Mouse (Mus musculus) heart, embryonic 10.5 days (tissue): ENCODE measurements around the gene Lrrn1. TPM values are rescaled to one million over a fixed set of nuclear protein-coding genes. Genes with fewer than 3 reads are reported as not detected.

ENCODE experiments used
- DNase-seq: peaks from one replicate; pipeline ENCODE4 v3.0.0-alpha.2; 2017; ENCODE audit warnings: low spot score
- H3K27ac ChIP-seq: fragments of 300-500 bp; sonication (generic); 2 replicates; pipeline ENCODE4 v1.5.1; 2016; ENCODE audit warnings: mild to moderate bottlenecking
- H3K27me3 ChIP-seq: fragments of 300-500 bp; sonication (generic); 2 replicates; pipeline ENCODE4 v1.6.1; 2016; ENCODE audit warnings: mild to moderate bottlenecking; ENCODE audit not compliant: poor library complexity, insufficient read depth, severe bottlenecking
- H3K36me3 ChIP-seq: fragments of 300-500 bp; sonication (generic); 2 replicates; pipeline ENCODE4 v1.6.1; 2016; ENCODE audit warnings: mild to moderate bottlenecking, moderate library complexity
- H3K4me1 ChIP-seq: fragments of 300-500 bp; sonication (generic); 2 replicates; pipeline ENCODE4 v1.6.1; 2016; ENCODE audit warnings: mild to moderate bottlenecking
- H3K4me3 ChIP-seq: fragments of 300-500 bp; sonication (generic); 2 replicates; pipeline ENCODE4 v1.5.1; 2016; ENCODE audit warnings: mild to moderate bottlenecking, moderate library complexity
- H3K9me3 ChIP-seq: fragments of 300-500 bp; sonication (generic); 2 replicates; pipeline ENCODE4 v1.6.1; 2016; ENCODE audit warnings: mild to moderate bottlenecking, moderate library complexity
- WGBS: fragments of 180-500 bp; shearing (Covaris S2); methylation state at CpG from one replicate; pipeline ENCODE4 v1.1.7; 2016; 5-methylcytosine and 5-hydroxymethylcytosine counted together
- polyA plus RNA-seq: library from polyadenylated mRNA; unstranded; fragments of >200 nt; fragmentation: Nextera tagmentation; extraction: Ambion mirVana; gene quantifications from 2 replicates; pipeline ENCODE4 v1.2.1, GENCODE M21; 2016

The Lrrn1 gene
- polyA plus RNA-seq, 1 experiment from 2014 or later: 3.3 TPM

- no peak overlapping the region for H3K4me3 ChIP-seq
- H3K36me3 ChIP-seq: no peaks in the 10 kb centered on the region
- no peaks in the 10 kb centered on the region for H3K4me1 ChIP-seq
- no peaks in the 10 kb centered on the region for H3K27me3 ChIP-seq
- no peak for DNase-seq
- no peak overlapping the region for H3K27ac ChIP-seq
- WGBS: 73% methylated on average over 2 of the region's 2 CpGs
- H3K9me3 ChIP-seq: no peaks in the 10 kb centered on the region
Observed at GRCm38 (mm10) chr6:107546272-107546671, 16.7 kb downstream of the Lrrn1 start.

DNA sequence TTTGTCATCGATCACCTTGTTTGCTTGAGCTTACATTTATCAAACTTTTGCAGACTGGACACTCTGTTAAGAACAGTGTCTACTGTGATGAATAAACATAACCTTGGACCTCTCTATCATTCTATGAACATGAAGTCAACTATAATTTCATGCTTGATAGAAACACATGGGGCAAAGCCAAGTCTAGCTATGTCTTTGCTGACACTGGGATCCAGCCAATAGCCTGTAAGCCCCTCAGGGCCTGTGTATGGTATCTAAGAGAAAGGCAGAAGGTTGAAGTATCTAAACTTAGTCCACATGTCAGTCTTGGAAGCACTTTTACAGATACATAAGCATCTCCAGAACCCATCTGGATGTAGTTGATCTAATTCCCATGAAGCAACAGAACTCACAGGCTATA, 22.9 kb downstream of the Lrrn1 start:
- no peak overlapping the region for H3K27ac ChIP-seq
- no peak for DNase-seq
- H3K27me3 ChIP-seq: no peaks in the 10 kb centered on the region
- no peak overlapping the region for H3K4me3 ChIP-seq
- H3K9me3 ChIP-seq: no peaks in the 10 kb centered on the region
- H3K4me1 ChIP-seq: no peaks in the 10 kb centered on the region
- WGBS: 64% methylated on average over 1 of the region's 1 CpGs
- no peaks in the 10 kb centered on the region for H3K36me3 ChIP-seq

- H3K9me3 ChIP-seq: no peaks in the 10 kb centered on the region
- H3K4me1 ChIP-seq: no peaks in the 10 kb centered on the region
- H3K27ac ChIP-seq: no peak overlapping the region
- WGBS: 83% methylated on average over 5 of the region's 5 CpGs
- no peaks in the 10 kb centered on the region for H3K36me3 ChIP-seq
- DNase-seq: no peak
- no peak overlapping the region for H3K4me3 ChIP-seq
- H3K27me3 ChIP-seq: no peaks in the 10 kb centered on the region
Observed at GRCm38 (mm10) chr6:107555364-107555763, 25.8 kb downstream of the Lrrn1 start.

- H3K4me3 ChIP-seq: no peak overlapping the region
- whole genome bisulfite sequencing: 70% methylated on average over 3 of the region's 3 CpGs
- no peaks in the 10 kb centered on the region for H3K36me3 ChIP-seq
- no peaks in the 10 kb centered on the region for H3K27me3 ChIP-seq
- no peaks in the 10 kb centered on the region for H3K4me1 ChIP-seq
- H3K9me3 ChIP-seq: no peaks in the 10 kb centered on the region
- no peak overlapping the region for H3K27ac ChIP-seq
- DNase-seq: no peak
Observed at GRCm38 (mm10) chr6:107556996-107557395, 27.4 kb downstream of the Lrrn1 start.

DNA sequence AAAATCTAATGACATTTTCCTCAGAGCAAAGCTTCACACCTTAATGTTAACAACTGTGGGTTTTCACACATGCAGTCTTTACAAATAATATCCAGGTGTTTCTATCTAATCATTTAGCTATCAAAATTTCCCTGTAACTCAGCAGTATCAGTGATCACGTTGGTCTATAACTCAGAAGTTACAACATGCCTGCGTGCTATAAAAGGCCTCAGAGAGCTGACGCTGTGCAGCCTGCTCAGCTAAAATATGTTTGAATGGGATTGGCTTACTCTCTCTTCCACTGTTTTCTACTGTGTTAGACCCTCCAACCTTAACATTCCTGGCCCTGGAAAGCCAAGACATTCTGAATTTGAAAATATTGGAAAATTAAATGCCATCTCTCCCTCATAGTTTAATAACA, 28.2 kb downstream of the Lrrn1 start:
- no peak for DNase-seq
- no peaks in the 10 kb centered on the region for H3K9me3 ChIP-seq
- H3K27ac ChIP-seq: no peak overlapping the region
- H3K4me3 ChIP-seq: no peak overlapping the region
- no peaks in the 10 kb centered on the region for H3K27me3 ChIP-seq
- 79% methylated on average over 3 of the region's 3 CpGs for WGBS
- no peaks in the 10 kb centered on the region for H3K4me1 ChIP-seq
- H3K36me3 ChIP-seq: no peaks in the 10 kb centered on the region

DNA sequence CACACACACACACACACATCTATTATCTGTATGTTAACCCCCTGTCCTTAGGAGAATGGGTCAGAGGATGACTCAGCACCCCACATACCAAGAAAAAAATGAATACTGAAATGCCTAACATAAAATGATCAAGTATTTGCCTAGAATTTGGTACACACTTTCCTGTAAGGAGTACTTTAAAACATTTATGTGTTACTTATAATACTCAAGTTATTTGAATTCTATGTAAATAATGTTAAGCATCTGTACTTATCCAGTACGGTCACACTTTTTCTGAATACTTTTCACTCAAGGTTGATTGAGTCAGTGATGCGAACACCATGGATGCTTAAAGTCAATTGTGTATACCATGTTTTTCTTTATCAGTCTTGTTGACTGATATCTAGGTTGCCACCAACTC, 32.7 kb downstream of the Lrrn1 start:
- no peak for DNase-seq
- Histone ChIP-seq H3K36me3 (no peaks in the 10 kb centered on the region), H3K4me3 (no peak overlapping the region), H3K27ac (no peak overlapping the region), H3K9me3 (no peaks in the 10 kb centered on the region), H3K27me3 (no peaks in the 10 kb centered on the region), H3K4me1 (no peaks in the 10 kb centered on the region)
- WGBS: 93% methylated on average over 2 of the region's 2 CpGs

DNA sequence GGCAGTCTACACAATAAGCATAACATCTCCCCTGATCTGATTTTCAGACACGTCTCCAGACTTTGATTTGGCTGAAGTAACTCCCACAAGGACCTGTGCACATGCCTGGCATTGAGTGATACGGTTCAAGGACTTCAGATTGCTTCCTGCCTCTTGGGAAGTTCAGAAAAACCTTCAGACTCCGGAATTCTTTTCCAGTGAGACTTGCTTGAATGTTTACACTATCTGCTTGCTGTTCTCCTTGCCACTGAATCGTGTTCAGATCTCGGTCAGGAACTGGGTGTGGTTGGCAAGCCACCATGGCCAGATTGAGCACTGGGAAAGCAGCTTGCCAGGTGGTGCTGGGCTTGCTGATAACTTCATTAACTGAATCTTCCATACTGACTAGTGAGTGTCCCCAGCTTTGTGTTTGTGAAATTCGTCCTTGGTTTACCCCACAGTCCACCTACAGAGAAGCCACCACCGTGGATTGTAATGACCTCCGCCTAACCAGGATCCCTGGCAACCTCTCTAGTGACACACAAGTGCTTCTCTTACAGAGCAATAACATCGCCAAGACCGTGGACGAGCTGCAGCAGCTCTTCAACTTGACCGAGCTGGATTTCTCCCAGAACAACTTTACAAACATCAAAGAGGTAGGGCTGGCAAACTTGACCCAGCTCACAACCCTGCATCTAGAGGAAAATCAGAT, 37.5 kb downstream of the Lrrn1 start:
- WGBS: 76% methylated on average over 12 of the region's 12 CpGs
- no peaks in the 10 kb centered on the region for H3K27me3 ChIP-seq
- no peak for DNase-seq

DNA sequence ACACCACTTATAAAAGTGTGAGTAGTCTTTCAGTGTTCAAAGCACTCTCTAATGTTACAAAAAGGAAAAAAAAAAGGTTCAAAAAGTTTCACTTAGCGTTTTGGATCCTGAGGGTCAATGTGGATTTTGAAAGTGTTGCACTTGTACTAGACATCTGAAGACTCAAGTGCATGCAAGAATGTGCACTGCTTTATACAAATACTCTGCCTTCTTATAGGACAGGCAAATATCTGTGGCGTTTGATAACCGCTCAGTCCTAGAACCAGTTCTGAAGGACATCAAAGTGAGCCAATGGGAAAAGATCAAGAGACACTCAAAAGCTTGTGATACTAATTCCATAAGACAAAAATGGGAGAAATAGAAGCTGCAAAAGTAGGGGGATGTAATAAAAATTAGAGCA, 45.0 kb downstream of the Lrrn1 start:
- 86% methylated on average over 3 of the region's 3 CpGs for WGBS

More for the DNA sequence above, 37.5 kb downstream of the Lrrn1 start:
- Histone ChIP-seq H3K9me3 (no peaks in the 10 kb centered on the region), H3K36me3 (no peaks in the 10 kb centered on the region), H3K4me1 (no peaks in the 10 kb centered on the region), H3K4me3 (no peak overlapping the region), H3K27ac (no peak overlapping the region)

DNA sequence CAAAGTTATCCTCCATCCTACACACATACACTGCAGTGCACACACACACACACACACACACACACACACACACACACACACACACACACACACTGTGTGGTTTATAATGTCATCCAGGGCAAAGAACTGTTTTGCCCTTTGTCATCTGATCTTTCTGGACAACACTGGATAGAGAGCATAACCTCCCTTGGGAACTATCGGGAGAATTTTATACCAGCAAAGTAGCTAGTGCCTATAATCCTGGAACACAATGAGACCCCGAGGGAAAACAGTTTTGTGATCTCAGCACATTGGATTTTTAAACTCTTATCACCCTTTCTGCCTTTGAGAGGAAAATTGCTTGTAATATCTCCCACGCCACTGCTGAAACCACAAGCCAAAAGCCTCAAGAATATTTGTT, 45.8 kb downstream of the Lrrn1 start:
- WGBS: 66% methylated on average over 3 of the region's 3 CpGs
- Histone ChIP-seq H3K4me3 (no peak overlapping the region), H3K4me1 (no peaks in the 10 kb centered on the region), H3K27me3 (no peaks in the 10 kb centered on the region), H3K27ac (no peak overlapping the region), H3K36me3 (no peaks in the 10 kb centered on the region), H3K9me3 (no peaks in the 10 kb centered on the region)
- no peak for DNase-seq

More for the DNA sequence above, 45.0 kb downstream of the Lrrn1 start:
- no peak for DNase-seq
- no peaks in the 10 kb centered on the region for H3K4me1 ChIP-seq
- H3K27ac ChIP-seq: no peak overlapping the region
- no peaks in the 10 kb centered on the region for H3K9me3 ChIP-seq
- no peak overlapping the region for H3K4me3 ChIP-seq
- H3K36me3 ChIP-seq: no peaks in the 10 kb centered on the region
- H3K27me3 ChIP-seq: no peaks in the 10 kb centered on the region

- WGBS: 95% methylated on average over 8 of the region's 8 CpGs
- H3K4me3 ChIP-seq: no peak overlapping the region
- no peaks in the 10 kb centered on the region for H3K9me3 ChIP-seq
- no peaks in the 10 kb centered on the region for H3K27me3 ChIP-seq
- no peaks in the 10 kb centered on the region for H3K36me3 ChIP-seq
- H3K27ac ChIP-seq: no peak overlapping the region
- no peak for DNase-seq
- no peaks in the 10 kb centered on the region for H3K4me1 ChIP-seq
Observed at GRCm38 (mm10) chr6:107577309-107577708, 47.7 kb downstream of the Lrrn1 start.

DNA sequence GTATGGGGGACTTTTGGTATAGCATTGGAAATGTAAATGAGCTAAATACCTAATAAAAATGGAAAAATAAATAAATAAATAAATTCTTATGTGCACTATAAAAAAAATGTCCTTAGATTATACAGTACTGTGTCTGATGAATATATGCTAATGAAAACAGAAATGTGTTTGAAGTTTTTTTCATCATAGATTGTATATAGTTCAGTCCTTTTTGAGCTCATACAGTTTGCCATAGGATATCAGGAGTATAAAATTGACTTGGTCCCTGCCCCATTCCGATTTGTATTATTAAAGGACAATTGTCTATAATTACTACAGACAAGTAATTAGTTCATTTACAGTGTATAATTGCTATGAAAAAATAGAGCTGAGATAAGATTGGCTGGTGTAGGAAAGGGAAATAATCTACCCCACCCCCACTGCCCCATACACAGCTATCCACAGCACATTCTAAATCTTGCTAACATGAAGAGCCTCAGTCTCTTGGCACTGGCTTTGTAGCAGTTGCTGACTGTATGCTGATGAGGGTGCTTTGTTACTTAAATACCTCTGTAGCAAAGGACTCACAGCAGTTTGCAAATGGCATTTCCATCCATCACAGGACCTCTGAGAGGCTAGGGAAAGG, 54.3 kb downstream of the Lrrn1 start:
- H3K9me3 ChIP-seq: no peaks in the 10 kb centered on the region

DNA sequence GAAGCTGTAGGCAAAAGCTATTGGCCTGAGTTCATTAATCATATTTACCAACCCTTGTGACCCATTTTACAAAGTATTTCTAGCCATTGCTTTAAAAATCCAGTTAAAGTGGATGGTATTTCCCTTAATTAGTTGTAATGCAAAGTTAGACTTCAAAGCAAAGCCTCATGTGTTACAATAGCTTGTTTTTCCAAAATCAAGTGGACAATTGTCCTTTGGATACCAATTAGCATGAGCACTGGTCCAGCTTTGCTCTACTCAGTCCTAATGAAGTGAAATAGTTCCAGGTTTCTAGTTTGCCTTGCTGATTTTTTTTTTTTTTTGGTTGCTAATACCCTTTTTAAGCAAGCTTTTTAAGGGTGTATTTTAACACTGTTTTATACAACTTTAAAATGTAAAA, 75.6 kb downstream of the Lrrn1 start:
- no peak for DNase-seq
- H3K4me1 ChIP-seq: no peaks in the 10 kb centered on the region
- H3K27me3 ChIP-seq: no peaks in the 10 kb centered on the region
- H3K27ac ChIP-seq: no peak overlapping the region
- no peak overlapping the region for H3K4me3 ChIP-seq
- no peaks in the 10 kb centered on the region for H3K9me3 ChIP-seq
- H3K36me3 ChIP-seq: no peaks in the 10 kb centered on the region

More for the DNA sequence above, 54.3 kb downstream of the Lrrn1 start:
- Histone ChIP-seq H3K4me1 (no peaks in the 10 kb centered on the region), H3K27me3 (no peaks in the 10 kb centered on the region), H3K36me3 (no peaks in the 10 kb centered on the region), H3K27ac (no peak overlapping the region), H3K4me3 (no peak overlapping the region)
- 83% methylated on average over 1 of the region's 1 CpGs for WGBS
- no peak for DNase-seq

GRCm38 (mm10) chr6:107614288-107614687, 84.7 kb downstream of the Lrrn1 start:
- H3K4me3 ChIP-seq: no peak overlapping the region
- no peaks in the 10 kb centered on the region for H3K4me1 ChIP-seq
- no peak for DNase-seq
- H3K27me3 ChIP-seq: no peaks in the 10 kb centered on the region
- WGBS: 58% methylated on average over 1 of the region's 1 CpGs
- no peaks in the 10 kb centered on the region for H3K9me3 ChIP-seq
- H3K36me3 ChIP-seq: no peaks in the 10 kb centered on the region
- H3K27ac ChIP-seq: no peak overlapping the region
